In genomic region chr4:9028475-9028874, GRCm38 (mm10) we compare ENCODE assay signal across 7 mouse cellular contexts.
A peak's percentile ranks its signal among the peaks of the same experiment; 100 is the strongest.
DNase-seq lines count a peak whose midpoint lies in the region; ATAC-seq and TF ChIP-seq lines count a peak whose summit lies in the region.

No protein-coding gene starts in this region.

- H3K4me1 ChIP-seq in heart, embryonic 11.5 days (ENCODE audit: control insufficient read depth, insufficient read depth, low read length), result 0 out of 2 replicates have a peak, but pooled peaks cover 3% of the 10 kb centered on the region
- no peaks in the 10 kb centered on the region for H3K4me1 ChIP-seq in stomach, postnatal 0 days (replicated peaks; ENCODE audit: control insufficient read depth, insufficient read depth)

- peak overlapping the region; percentile 76 for H3K4me2 ChIP-seq in heart, embryonic 11.5 days
- peak overlapping the region; percentile 91 for H3K4me2 ChIP-seq in stomach, postnatal 0 days (replicated peaks; ENCODE audit: low read depth)

- H3K79me2 ChIP-seq in macrophage (ENCODE audit: inconsistent target), result no peaks in the 10 kb centered on the region

- no peaks in the 10 kb centered on the region for H3K27me3 ChIP-seq in heart, embryonic 11.5 days (ENCODE audit: control insufficient read depth, insufficient read depth, low read length)
- no peaks in the 10 kb centered on the region for H3K27me3 ChIP-seq in stomach, postnatal 0 days (ENCODE audit: control insufficient read depth, insufficient read depth, low read length)

- DNase-seq in 416B (ENCODE audit: low read depth), result peak; percentile 15
- peak; percentile 19 to 24 for DNase-seq in B cell, adult 2 months
- DNase-seq in cerebellum, postnatal 25 days, result peak; percentile 58 to 68
- DNase-seq in layer of hippocampus, adult 8-10 months (ENCODE audit: low spot score in 2 of 2), result peak; percentile 38 to 57
- DNase-seq in stomach, postnatal 0 days (ENCODE audit: low spot score), result peak; percentile 18

- under 1% methylated on average over 12 of the region's 12 CpGs for WGBS in heart, embryonic 11.5 days (ENCODE audit: insufficient replicate concordance)
- 9% methylated on average over 12 of the region's 12 CpGs for WGBS in macrophage (ENCODE audit: missing documents)
- under 1% methylated on average over 12 of the region's 12 CpGs for WGBS in stomach, postnatal 0 days

- TF ChIP-seq EP300 in stomach, postnatal 0 days (optimal IDR thresholded peaks at IDR 0.05), result no peak

- no peak for TF ChIP-seq CTCF in stomach, postnatal 0 days (IDR thresholded peaks at IDR 0.05; ENCODE audit: low read depth)

- H3K9me3 ChIP-seq in heart, embryonic 11.5 days (replicated peaks; ENCODE audit: control insufficient read depth, low read length), result no peaks in the 10 kb centered on the region
- no peaks in the 10 kb centered on the region for H3K9me3 ChIP-seq in stomach, postnatal 0 days (ENCODE audit: control insufficient read depth, low read length)

- H3K9ac ChIP-seq in heart, embryonic 11.5 days (ENCODE audit: low read depth, low read length), result peak overlapping the region; percentile 67
- peak overlapping the region; percentile 53 for H3K9ac ChIP-seq in stomach, postnatal 0 days (ENCODE audit: low read length)

- no peak for ATAC-seq in heart, embryonic 11.5 days (replicated peaks; ENCODE audit: insufficient number of reproducible peaks, low FRiP score, low TSS enrichment)
- no peak for ATAC-seq in stomach, postnatal 0 days (ENCODE audit: low FRiP score, low TSS enrichment)

- H3K4me3 ChIP-seq in heart, embryonic 11.5 days (ENCODE audit: low read depth, low read length), result peak overlapping the region; percentile 46
- H3K4me3 ChIP-seq in macrophage (ENCODE audit: inconsistent target), result peak overlapping the region; percentile 27; the same call in 1 of the 2 replicates
- H3K4me3 ChIP-seq in stomach, postnatal 0 days (ENCODE audit: low read depth, low read length), result peak overlapping the region; percentile 43

- H3K27ac ChIP-seq in heart, embryonic 11.5 days (ENCODE audit: low read depth, low read length), result no peak overlapping the region
- H3K27ac ChIP-seq in macrophage, result no peak overlapping the region
- no peak overlapping the region for H3K27ac ChIP-seq in stomach, postnatal 0 days (replicated peaks)

- H3K36me3 ChIP-seq in heart, embryonic 11.5 days (ENCODE audit: control insufficient read depth, insufficient read depth, low read length), result no peaks in the 10 kb centered on the region
- no peaks in the 10 kb centered on the region for H3K36me3 ChIP-seq in macrophage (ENCODE audit: inconsistent target)
- no peaks in the 10 kb centered on the region for H3K36me3 ChIP-seq in stomach, postnatal 0 days (ENCODE audit: control insufficient read depth, insufficient read depth, low read length)
